ENCODE assay signal across 8 mouse cellular contexts in genomic region chr17:79894971-79895882, GRCm38 (mm10). TPM values are rescaled to one million over a fixed set of nuclear protein-coding genes. Genes with fewer than 3 reads are reported as not detected.
DNase-seq lines count a peak whose midpoint lies in the region; ATAC-seq lines count a peak whose summit lies in the region.

No protein-coding gene starts in this region.

- H3K36me3 ChIP-seq in hindbrain, embryonic 12.5 days: no peaks in the 10 kb centered on the region

- peak overlapping the region; percentile 95 for H3K9ac ChIP-seq in hindbrain, embryonic 12.5 days

- ATAC-seq in hindbrain, embryonic 12.5 days (ENCODE audit: low FRiP score): peak; percentile 85

- H3K27ac ChIP-seq in hindbrain, embryonic 12.5 days: peak overlapping the region; percentile 95

- H3K4me1 ChIP-seq in hindbrain, embryonic 12.5 days: peaks cover 29% of the 10 kb centered on the region

- peak; percentile 62 for DNase-seq in MEL-GATA-1-ER (ENCODE audit: extremely low read depth, low read depth)
- peak; percentile 70 for DNase-seq in cerebellum, adult 9-11 months
- DNase-seq in frontal cortex, postnatal 10 days (ENCODE audit: low spot score in 2 of 2): peak; percentile 59 to 62
- peak; percentile 64 to 67 for DNase-seq in layer of hippocampus, postnatal 14 days (ENCODE audit: low spot score in 2 of 2)
- DNase-seq in lung, postnatal 14 days: peak; percentile 48
- DNase-seq in ovary, postnatal 36 days (ENCODE audit: low spot score): peak; percentile 61
- peak; percentile 81 for DNase-seq in thymus, postnatal 25 days

- WGBS in hindbrain, embryonic 12.5 days: under 1% methylated on average over 55 of the region's 100 CpGs

- peaks cover 16% of the 10 kb centered on the region for H3K27me3 ChIP-seq in hindbrain, embryonic 12.5 days

- H3K9me3 ChIP-seq in hindbrain, embryonic 12.5 days (replicated peaks): no peaks in the 10 kb centered on the region

- H3K4me3 ChIP-seq in hindbrain, embryonic 12.5 days: peak overlapping the region; percentile 99

- peak overlapping the region; percentile 74 for H3K4me2 ChIP-seq in hindbrain, embryonic 12.5 days (replicated peaks)

RNA-seq across cellular contexts. Expression of gene Atl2, which starts 0.7 kb away (rescaled TPM):
- polyA plus RNA-seq in hindbrain, embryonic 12.5 days (2016; fragmentation: Nextera tagmentation; extraction: Ambion mirVana): 36.3 and 39.3 TPM in 2 replicates
- 10 to 100 TPM; 51.4 to 59.3 TPM for total RNA-seq in layer of hippocampus, postnatal 14 days (2021)

Comparison
In these comparisons a context has a peak if more than half of its experiments do, and no peak if none do; other contexts are left out.
1. Peak in every context shown above with its lines: DNase-seq, ATAC-seq, H3K4me3 ChIP-seq and H3K27ac ChIP-seq.